8 mouse cellular contexts compared by ENCODE assay signal in the genomic region with DNA sequence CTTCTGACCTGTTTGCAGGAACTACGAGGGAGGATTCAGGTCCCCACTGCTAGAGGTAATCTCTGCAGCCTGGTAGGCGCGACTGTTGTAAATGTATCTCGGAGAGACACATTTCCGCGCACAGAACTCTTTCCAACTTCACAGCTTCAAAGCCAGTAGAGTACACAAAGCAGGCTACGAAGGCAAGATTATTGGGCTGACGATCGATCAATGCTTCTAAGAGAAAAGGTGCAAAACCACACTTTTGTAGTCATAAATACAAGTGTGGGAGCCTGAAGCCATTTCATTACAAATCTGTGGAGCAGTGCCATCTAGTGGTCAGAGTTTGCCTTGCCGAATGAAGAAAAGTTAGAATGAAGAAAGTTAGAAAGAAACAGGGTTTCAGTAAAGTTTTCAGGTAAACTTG.
DNase-seq lines count a peak whose midpoint lies in the region; ATAC-seq and TF ChIP-seq lines count a peak whose summit lies in the region.

No protein-coding gene starts in this region.

- H3K4me2 ChIP-seq in heart, embryonic 13.5 days, result peak overlapping the region; percentile 77
- peak overlapping the region; percentile 55 for H3K4me2 ChIP-seq in kidney, postnatal 0 days (ENCODE audit: low read length)
- peak overlapping the region; percentile 45 for H3K4me2 ChIP-seq in liver, embryonic 13.5 days
- H3K4me2 ChIP-seq in myocyte (ENCODE audit: low read depth), result peak overlapping the region; percentile 69
- H3K4me2 ChIP-seq in stomach, postnatal 0 days (replicated peaks; ENCODE audit: low read depth), result peak overlapping the region; percentile 54

- 9% methylated on average over 10 of the region's 10 CpGs for WGBS in embryonic facial prominence, embryonic 10.5 days
- 7% methylated on average over 10 of the region's 10 CpGs for WGBS in heart, embryonic 13.5 days
- 5% methylated on average over 10 of the region's 10 CpGs for WGBS in kidney, postnatal 0 days
- 7% methylated on average over 10 of the region's 10 CpGs for WGBS in liver, embryonic 13.5 days (ENCODE audit: insufficient replicate concordance)
- 3% methylated on average over 10 of the region's 10 CpGs for WGBS in stomach, postnatal 0 days

- H3K9me3 ChIP-seq in embryonic facial prominence, embryonic 10.5 days, result no peaks in the 10 kb centered on the region
- no peaks in the 10 kb centered on the region for H3K9me3 ChIP-seq in heart, embryonic 13.5 days
- H3K9me3 ChIP-seq in kidney, postnatal 0 days (replicated peaks; ENCODE audit: low read length), result no peaks in the 10 kb centered on the region
- no peaks in the 10 kb centered on the region for H3K9me3 ChIP-seq in liver, embryonic 13.5 days (replicated peaks)
- no peaks in the 10 kb centered on the region for H3K9me3 ChIP-seq in stomach, postnatal 0 days (ENCODE audit: control insufficient read depth, low read length)

- DNase-seq in adrenal gland, adult 2 months, result peak; percentile 47
- peak; percentile 56 for DNase-seq in embryonic facial prominence, embryonic 10.5 days (ENCODE audit: low spot score)
- DNase-seq in kidney, postnatal 0 days (ENCODE audit: low spot score), result peak; percentile 78
- DNase-seq in liver, embryonic 13.5 days, result no peak
- peak; percentile 58 for DNase-seq in stomach, postnatal 0 days (ENCODE audit: low spot score)

- peaks cover 9% of the 10 kb centered on the region; the same call in 1 of the 2 replicates for H3K4me1 ChIP-seq in embryonic facial prominence, embryonic 10.5 days
- peaks cover 13% of the 10 kb centered on the region for H3K4me1 ChIP-seq in heart, embryonic 13.5 days
- H3K4me1 ChIP-seq in kidney, postnatal 0 days (replicated peaks; ENCODE audit: insufficient read depth, low read length), result no peaks in the 10 kb centered on the region
- peaks cover 8% of the 10 kb centered on the region for H3K4me1 ChIP-seq in liver, embryonic 13.5 days (replicated peaks)
- no peaks in the 10 kb centered on the region for H3K4me1 ChIP-seq in stomach, postnatal 0 days (replicated peaks; ENCODE audit: control insufficient read depth, insufficient read depth)

- H3K9ac ChIP-seq in heart, embryonic 13.5 days, result peak overlapping the region; percentile 81
- H3K9ac ChIP-seq in kidney, postnatal 0 days (ENCODE audit: low read depth, low read length), result no peak overlapping the region
- H3K9ac ChIP-seq in liver, embryonic 13.5 days, result no peak overlapping the region
- H3K9ac ChIP-seq in stomach, postnatal 0 days (ENCODE audit: low read length), result no peak overlapping the region

- no peaks in the 10 kb centered on the region for H3K36me3 ChIP-seq in embryonic facial prominence, embryonic 10.5 days (replicated peaks)
- no peaks in the 10 kb centered on the region for H3K36me3 ChIP-seq in heart, embryonic 13.5 days
- no peaks in the 10 kb centered on the region for H3K36me3 ChIP-seq in kidney, postnatal 0 days (ENCODE audit: insufficient read depth, low read length)
- no peaks in the 10 kb centered on the region for H3K36me3 ChIP-seq in liver, embryonic 13.5 days
- no peaks in the 10 kb centered on the region for H3K36me3 ChIP-seq in myocyte (ENCODE audit: control insufficient read depth, insufficient read depth)
- H3K36me3 ChIP-seq in stomach, postnatal 0 days (ENCODE audit: control insufficient read depth, insufficient read depth, low read length), result no peaks in the 10 kb centered on the region

- no peaks in the 10 kb centered on the region; the same call in 1 of the 2 replicates for H3K27me3 ChIP-seq in embryonic facial prominence, embryonic 10.5 days (replicated peaks; ENCODE audit: low read depth, poor library complexity, severe bottlenecking)
- H3K27me3 ChIP-seq in heart, embryonic 13.5 days (replicated peaks), result no peaks in the 10 kb centered on the region
- no peaks in the 10 kb centered on the region for H3K27me3 ChIP-seq in kidney, postnatal 0 days (ENCODE audit: insufficient read depth, low read length)
- no peaks in the 10 kb centered on the region for H3K27me3 ChIP-seq in liver, embryonic 13.5 days
- no peaks in the 10 kb centered on the region for H3K27me3 ChIP-seq in myocyte (ENCODE audit: control insufficient read depth, insufficient read depth, insufficient read length)
- H3K27me3 ChIP-seq in stomach, postnatal 0 days (ENCODE audit: control insufficient read depth, insufficient read depth, low read length), result no peaks in the 10 kb centered on the region

- ATAC-seq in CD4-positive, CD25-positive, alpha-beta regulatory T cell, adult 4 months, result peak; percentile 65
- no peak for ATAC-seq in heart, embryonic 13.5 days (ENCODE audit: extremely low read depth, insufficient number of reproducible peaks, low FRiP score, low TSS enrichment)
- ATAC-seq in kidney, postnatal 0 days (replicated peaks; ENCODE audit: low FRiP score, low read depth), result no peak
- ATAC-seq in liver, embryonic 13.5 days (ENCODE audit: low read depth), result no peak
- no peak for ATAC-seq in stomach, postnatal 0 days (ENCODE audit: low FRiP score, low TSS enrichment)

- TF ChIP-seq CTCF in kidney, postnatal 0 days (IDR thresholded peaks at IDR 0.05; ENCODE audit: low read depth), result peak; percentile 93
- TF ChIP-seq CTCF in stomach, postnatal 0 days (IDR thresholded peaks at IDR 0.05; ENCODE audit: low read depth), result peak; percentile 93

- TF ChIP-seq EP300 in stomach, postnatal 0 days (optimal IDR thresholded peaks at IDR 0.05), result no peak

- no peak overlapping the region for H3K27ac ChIP-seq in embryonic facial prominence, embryonic 10.5 days (replicated peaks)
- H3K27ac ChIP-seq in heart, embryonic 13.5 days (replicated peaks), result no peak overlapping the region
- no peak overlapping the region for H3K27ac ChIP-seq in kidney, postnatal 0 days
- no peak overlapping the region for H3K27ac ChIP-seq in liver, embryonic 13.5 days
- no peak overlapping the region for H3K27ac ChIP-seq in stomach, postnatal 0 days (replicated peaks)

- H3K79me2 ChIP-seq in myocyte (ENCODE audit: control insufficient read depth, insufficient read depth), result no peaks in the 10 kb centered on the region

- peak overlapping the region; percentile 50 for H3K4me3 ChIP-seq in embryonic facial prominence, embryonic 10.5 days
- H3K4me3 ChIP-seq in heart, embryonic 13.5 days, result peak overlapping the region; percentile 53
- H3K4me3 ChIP-seq in kidney, postnatal 0 days (replicated peaks; ENCODE audit: low read depth, low read length), result peak overlapping the region; percentile 7; the same call in 1 of the 2 replicates
- 0 out of 2 replicates have a peak overlapping the region, but pooled peaks have one; percentile 21 for H3K4me3 ChIP-seq in liver, embryonic 13.5 days (replicated peaks)
- H3K4me3 ChIP-seq in myocyte, result no peak overlapping the region
- peak overlapping the region; percentile 22 for H3K4me3 ChIP-seq in stomach, postnatal 0 days (ENCODE audit: low read depth, low read length)

- no peak for TF ChIP-seq POLR2A in myocyte (IDR thresholded peaks at IDR 0.05; ENCODE audit: insufficient read length, low read depth)

- H3ac ChIP-seq in myocyte (ENCODE audit: control insufficient read depth, insufficient read length), result no peak overlapping the region

TF ChIP-seq in myocyte, 11 proteins besides CTCF, POLR2A, EP300 and RAD21:
- TF ChIP-seq TCF12 (IDR thresholded peaks at IDR 0.05; ENCODE audit: insufficient read depth, poor library complexity, severe bottlenecking), result no peak
- no peak for TF ChIP-seq MAX (IDR thresholded peaks at IDR 0.05; ENCODE audit: low read depth)
- no peak for TF ChIP-seq USF1 (IDR thresholded peaks at IDR 0.05; ENCODE audit: low read depth)
- TF ChIP-seq MYOG (IDR thresholded peaks at IDR 0.05; ENCODE audit: control insufficient read depth in 1 of 3, insufficient read depth in 1 of 3, insufficient read length in 2 of 3, low read depth in 2 of 3), result no peak
- no peak for TF ChIP-seq REST (IDR thresholded peaks at IDR 0.05; ENCODE audit: insufficient read depth, insufficient read length)
- no peak for TF ChIP-seq CEBPB (IDR thresholded peaks at IDR 0.05; ENCODE audit: insufficient read depth, poor library complexity, severe bottlenecking)
- no peak for TF ChIP-seq SRF (IDR thresholded peaks at IDR 0.05; ENCODE audit: control insufficient read depth, insufficient read length, low read depth)
- no peak for TF ChIP-seq E2F4 (IDR thresholded peaks at IDR 0.05; ENCODE audit: insufficient read depth)
- no peak for TF ChIP-seq TCF3 (IDR thresholded peaks at IDR 0.05; ENCODE audit: insufficient read length, low read depth)
- no peak for TF ChIP-seq MYOD1 (IDR thresholded peaks at IDR 0.05; ENCODE audit: control insufficient read depth in 1 of 3, insufficient read length in 2 of 3, low read depth in 2 of 3)
- TF ChIP-seq POLR2AphosphoS2 (IDR thresholded peaks at IDR 0.05; ENCODE audit: insufficient read length, low read depth), result no peak
